8 mouse cellular contexts compared by ENCODE assay signal in the genomic region with DNA sequence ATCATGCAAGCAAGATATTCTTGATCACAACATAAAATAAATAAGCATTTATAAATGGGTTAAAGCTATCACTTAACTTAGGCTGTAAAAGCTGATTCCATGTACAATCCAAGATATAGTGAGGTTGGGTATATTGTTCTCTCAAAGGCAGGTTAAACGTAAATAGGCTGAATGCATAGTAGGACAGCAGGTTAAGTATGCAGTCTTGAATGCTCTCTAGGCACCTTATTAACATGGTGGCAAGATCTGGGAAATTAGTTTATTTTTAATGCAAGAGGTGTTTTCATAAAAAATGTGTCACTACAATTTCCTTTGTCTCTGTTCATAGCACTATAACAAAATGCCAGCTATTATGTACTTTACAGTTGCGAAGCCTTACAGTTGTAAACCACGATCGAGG. TPM values are rescaled to one million over a fixed set of nuclear protein-coding genes. Genes with fewer than 3 reads are reported as not detected.
DNase-seq lines count a peak whose midpoint lies in the region; ATAC-seq and TF ChIP-seq lines count a peak whose summit lies in the region.

No protein-coding gene starts in this region.

- no peak for TF ChIP-seq CTCF in MEL (IDR thresholded peaks at IDR 0.05 in 2 of 3, conservative IDR thresholded peaks at IDR 0.05 in 1 of 3; ENCODE audit: control insufficient read depth in 1 of 3, insufficient read depth in 1 of 3, low read depth in 2 of 3, low read length in 3 of 3, poor library complexity in 1 of 3, severe bottlenecking in 1 of 3)

- peak overlapping the region; percentile 52 for H3K9ac ChIP-seq in heart, embryonic 15.5 days
- H3K9ac ChIP-seq in MEL (ENCODE audit: control insufficient read depth, low read depth, low read length, poor library complexity, severe bottlenecking): peak overlapping the region; percentile 51
- no peak overlapping the region for H3K9ac ChIP-seq in hindbrain, embryonic 11.5 days (ENCODE audit: low read depth, low read length)

- H3K4me3 ChIP-seq in heart, embryonic 15.5 days: peak overlapping the region; percentile 47
- H3K4me3 ChIP-seq in MEL (ENCODE audit: control insufficient read depth in 1 of 2, insufficient read depth in 1 of 2, low read depth in 2 of 2, low read length in 2 of 2): peak overlapping the region; percentile 56 to 59
- no peak overlapping the region for H3K4me3 ChIP-seq in hindbrain, embryonic 11.5 days (ENCODE audit: low read depth, low read length)
- peak overlapping the region; percentile 43; the same call in 1 of the 2 replicates for H3K4me3 ChIP-seq in midbrain, embryonic 10.5 days

- peak overlapping the region; percentile 80 for H3K4me2 ChIP-seq in heart, embryonic 15.5 days
- H3K4me2 ChIP-seq in hindbrain, embryonic 11.5 days (replicated peaks; ENCODE audit: low read depth, low read length): peak overlapping the region; percentile 47; the same call in 1 of the 2 replicates

- no peak for DNase-seq in heart, adult 18-20 months
- no peak for DNase-seq in MEL (ENCODE audit: low read depth, low spot score)
- DNase-seq in hindbrain, embryonic 11.5 days (ENCODE audit: low spot score): no peak
- no peak for DNase-seq in midbrain, embryonic 10.5 days (ENCODE audit: low spot score)
- DNase-seq in ovary, postnatal 10 days (ENCODE audit: low spot score): no peak
- no peak for DNase-seq in right cerebral cortex, postnatal 25 days

- TF ChIP-seq RAD21 in MEL (IDR thresholded peaks at IDR 0.05; ENCODE audit: low read depth, low read length): no peak

- peak overlapping the region; percentile 62; the same call in 1 of the 2 replicates for H3K27ac ChIP-seq in heart, embryonic 15.5 days
- no peak overlapping the region for H3K27ac ChIP-seq in MEL (ENCODE audit: control insufficient read depth, low read depth, low read length)
- H3K27ac ChIP-seq in hindbrain, embryonic 11.5 days (ENCODE audit: low read depth, low read length): no peak overlapping the region
- H3K27ac ChIP-seq in midbrain, embryonic 10.5 days (replicated peaks): peak overlapping the region; percentile 72

- no peak for ATAC-seq in heart, embryonic 15.5 days (replicated peaks; ENCODE audit: insufficient number of reproducible peaks, insufficient read depth, low FRiP score, low read depth)
- ATAC-seq in hindbrain, embryonic 11.5 days (ENCODE audit: low FRiP score): no peak
- ATAC-seq in activated CD4-positive, CD25-positive, alpha-beta regulatory T cell, adult 4 months: no peak

- no peaks in the 10 kb centered on the region for H3K9me3 ChIP-seq in heart, embryonic 15.5 days (replicated peaks)
- H3K9me3 ChIP-seq in MEL (replicated peaks; ENCODE audit: insufficient read depth, low read length): no peaks in the 10 kb centered on the region
- H3K9me3 ChIP-seq in hindbrain, embryonic 11.5 days (ENCODE audit: control insufficient read depth, low read length): no peaks in the 10 kb centered on the region
- no peaks in the 10 kb centered on the region for H3K9me3 ChIP-seq in midbrain, embryonic 10.5 days (replicated peaks)

- TF ChIP-seq POLR2A in MEL (IDR thresholded peaks at IDR 0.05; ENCODE audit: control insufficient read depth in 1 of 2, insufficient read depth in 1 of 2, low read depth in 1 of 2, low read length in 2 of 2, poor library complexity in 1 of 2): no peak

- 62% methylated on average over 4 of the region's 4 CpGs for WGBS in heart, embryonic 15.5 days
- WGBS in hindbrain, embryonic 11.5 days: 84% methylated on average over 4 of the region's 4 CpGs
- WGBS in midbrain, embryonic 10.5 days: 86% methylated on average over 4 of the region's 4 CpGs

- no peaks in the 10 kb centered on the region for H3K36me3 ChIP-seq in heart, embryonic 15.5 days
- H3K36me3 ChIP-seq in MEL (ENCODE audit: control insufficient read depth in 1 of 2, insufficient read depth in 2 of 2, low read length in 2 of 2): peaks cover 0 to 2% of the 10 kb centered on the region in 2 experiments; a peak in 1 of 4 replicates
- H3K36me3 ChIP-seq in hindbrain, embryonic 11.5 days (ENCODE audit: control insufficient read depth, insufficient read depth, low read length): no peaks in the 10 kb centered on the region
- no peaks in the 10 kb centered on the region for H3K36me3 ChIP-seq in midbrain, embryonic 10.5 days

- no peak for TF ChIP-seq EP300 in MEL (IDR thresholded peaks at IDR 0.05; ENCODE audit: low read depth in 1 of 2, low read length in 2 of 2)

- peaks cover 8% of the 10 kb centered on the region for H3K4me1 ChIP-seq in heart, embryonic 15.5 days (replicated peaks)
- H3K4me1 ChIP-seq in MEL (ENCODE audit: control insufficient read depth in 1 of 2, insufficient read depth in 2 of 2, low read length in 2 of 2): no peaks in the 10 kb centered on the region; a peak in 1 of 4 replicates
- no peaks in the 10 kb centered on the region; the same call in 1 of the 2 replicates for H3K4me1 ChIP-seq in hindbrain, embryonic 11.5 days (replicated peaks; ENCODE audit: control insufficient read depth, insufficient read depth, low read length)
- peaks cover 3% of the 10 kb centered on the region; the same call in 1 of the 2 replicates for H3K4me1 ChIP-seq in midbrain, embryonic 10.5 days

- H3K79me2 ChIP-seq in MEL (ENCODE audit: control insufficient read depth, insufficient read depth, low read length, poor library complexity): no peaks in the 10 kb centered on the region

- H3K27me3 ChIP-seq in heart, embryonic 15.5 days: no peaks in the 10 kb centered on the region
- no peaks in the 10 kb centered on the region for H3K27me3 ChIP-seq in MEL (ENCODE audit: control insufficient read depth in 1 of 2, insufficient read depth in 2 of 2, low read length in 2 of 2)
- H3K27me3 ChIP-seq in hindbrain, embryonic 11.5 days (ENCODE audit: control insufficient read depth, insufficient read depth, low read length): no peaks in the 10 kb centered on the region
- H3K27me3 ChIP-seq in midbrain, embryonic 10.5 days (ENCODE audit: low read depth, poor library complexity, severe bottlenecking): no peaks in the 10 kb centered on the region

TF ChIP-seq in MEL, 35 proteins besides CTCF, POLR2A, EP300 and RAD21:
- TF ChIP-seq GABPA (IDR thresholded peaks at IDR 0.05; ENCODE audit: low read depth, low read length): no peak
- TF ChIP-seq ELF1 (IDR thresholded peaks at IDR 0.05; ENCODE audit: low read depth, low read length): no peak
- peak; percentile 90 for TF ChIP-seq ZKSCAN1 (IDR thresholded peaks at IDR 0.05; ENCODE audit: low read depth, low read length)

RNA-seq across cellular contexts. Expression of gene Frrs1, which starts 23.9 kb away (rescaled TPM):
- polyA plus RNA-seq in heart, embryonic 15.5 days (2015; fragmentation: Nextera tagmentation; extraction: Ambion mirVana): 14.8 and 18.6 TPM in 2 replicates
- 1 to 10 TPM; 2.6 to 4.8 TPM for total RNA-seq in heart, adult 18-20 months (2021)
- 78.5 and 88.3 TPM in 2 replicates for total RNA-seq in MEL (2012; rRNA removed)
- 100 to 1,000 TPM in 1 of 2 experiments, 10 to 100 TPM in 1; 84.6 to 625 TPM for polyA plus RNA-seq in MEL (2012; ENCODE audit: insufficient read depth in 1 of 2, insufficient read length in 2 of 2, low read depth in 1 of 2, low replicate concordance in 2 of 2, missing spikeins in 1 of 2)
- polyA plus RNA-seq in hindbrain, embryonic 11.5 days (2014; fragmentation: Nextera tagmentation; extraction: Ambion mirVana): 9.5 and 10.3 TPM in 2 replicates
- polyA plus RNA-seq in midbrain, embryonic 10.5 days (2016; fragmentation: Nextera tagmentation; extraction: Ambion mirVana): 8.5 and 11.5 TPM in 2 replicates
- 10 to 100 TPM; 13.8 to 26.3 TPM for polyA plus RNA-seq in activated CD4-positive, CD25-positive, alpha-beta regulatory T cell, adult 4 months (2017; shearing (Covaris generic))

RNA-seq across cellular contexts. Expression of gene Agl, which starts 27.4 kb away (rescaled TPM):
- 120 and 150 TPM in 2 replicates for polyA plus RNA-seq in heart, embryonic 15.5 days (2015; fragmentation: Nextera tagmentation; extraction: Ambion mirVana)
- total RNA-seq in heart, adult 18-20 months (2021): 100 to 1,000 TPM; 189 to 193 TPM
- 4.6 and 5.6 TPM in 2 replicates for total RNA-seq in MEL (2012; rRNA removed)
- 10 to 100 TPM; 11.9 to 21.1 TPM for polyA plus RNA-seq in MEL (2012; ENCODE audit: insufficient read depth in 1 of 2, insufficient read length in 2 of 2, low read depth in 1 of 2, low replicate concordance in 2 of 2, missing spikeins in 1 of 2)
- polyA plus RNA-seq in hindbrain, embryonic 11.5 days (2014; fragmentation: Nextera tagmentation; extraction: Ambion mirVana): 15.2 and 16.6 TPM in 2 replicates
- 9.0 and 12.0 TPM in 2 replicates for polyA plus RNA-seq in midbrain, embryonic 10.5 days (2016; fragmentation: Nextera tagmentation; extraction: Ambion mirVana)
- polyA plus RNA-seq in activated CD4-positive, CD25-positive, alpha-beta regulatory T cell, adult 4 months (2017; shearing (Covaris generic)): 1 to 10 TPM; 1.8 to 2.6 TPM

Comparison
In these comparisons a context has a peak if more than half of its experiments do, and no peak if none do; other contexts are left out.
1. H3K27ac ChIP-seq: peak in heart, embryonic 15.5 days (single experiment) and midbrain, embryonic 10.5 days (single experiment); none in MEL (single experiment) and hindbrain, embryonic 11.5 days (single experiment).